Mouse (Mus musculus) stomach, postnatal 0 days (tissue): Measurements from ENCODE around the gene Gm6583. TPM values are rescaled to one million over a fixed set of nuclear protein-coding genes. Genes with fewer than 3 reads are reported as not detected.

Experiments used
- ATAC-seq: fragments of 200-750 bp; cut with Nextera tagmentation; 2 replicates; pipeline ENCODE4 v1.8.0; 2017; ENCODE audit not compliant: low FRiP score, low TSS enrichment
- DNase-seq: peaks from one replicate; pipeline ENCODE4 v3.0.0-alpha.2; 2016; ENCODE audit warnings: low spot score
- H3K27ac ChIP-seq: fragments of 300-500 bp; sonication (generic); replicated peaks from 2 replicates; pipeline ENCODE4 v1.5.1; 2014; ENCODE audit warnings: mild to moderate bottlenecking, control low read depth
- H3K27me3 ChIP-seq: fragments of 300-500 bp; sonication (generic); 2 replicates; pipeline ENCODE4 v1.6.1; 2014; ENCODE audit warnings: low read length; ENCODE audit not compliant: control insufficient read depth, insufficient read depth
- H3K36me3 ChIP-seq: fragments of 300-500 bp; sonication (generic); 2 replicates; pipeline ENCODE4 v1.6.1; 2014; ENCODE audit warnings: low read length, mixed read lengths; ENCODE audit not compliant: control insufficient read depth, insufficient read depth
- H3K4me1 ChIP-seq: fragments of 300-500 bp; sonication (generic); replicated peaks from 2 replicates; pipeline ENCODE4 v1.6.1; 2014; ENCODE audit warnings: antibody characterized with exemption; ENCODE audit not compliant: control insufficient read depth, insufficient read depth
- H3K4me2 ChIP-seq: fragments of 300-500 bp; sonication (generic); replicated peaks from 2 replicates; pipeline ENCODE4 v1.6.1; 2014; ENCODE audit warnings: low read depth, mild to moderate bottlenecking, control low read depth, moderate library complexity
- H3K4me3 ChIP-seq: fragments of 300-500 bp; sonication (generic); 2 replicates; pipeline ENCODE4 v1.5.1; 2014; ENCODE audit warnings: low read depth, low read length, control low read depth
- H3K9ac ChIP-seq: fragments of 300-500 bp; sonication (generic); 2 replicates; pipeline ENCODE4 v1.6.1; 2014; ENCODE audit warnings: mild to moderate bottlenecking, low read length, control low read depth, mixed read lengths
- H3K9me3 ChIP-seq: fragments of 300-500 bp; sonication (generic); 2 replicates; pipeline ENCODE4 v1.6.1; 2016; ENCODE audit warnings: low read length; ENCODE audit not compliant: control insufficient read depth
- CTCF ChIP-seq: IDR thresholded peaks from 2 replicates; pipeline ENCODE4 v1.5.1; 2016; ENCODE audit warnings: antibody characterized with exemption, low read depth, mild to moderate bottlenecking, moderate library complexity
- EP300 ChIP-seq: optimal IDR thresholded peaks from 2 replicates; pipeline ENCODE3; 2016; ENCODE audit warnings: antibody characterized with exemption
- WGBS: fragments of 180-500 bp; shearing (Covaris S2); extraction: QIAGEN DNeasy Blood & Tissue Kit; methylation state at CpG from one replicate; pipeline ENCODE4 v1.1.7; 2014; 5-methylcytosine and 5-hydroxymethylcytosine counted together
- polyA plus RNA-seq: library from polyadenylated mRNA; unstranded; fragments of >200 nt; fragmentation: Nextera tagmentation; extraction: Ambion mirVana; gene quantifications from 2 replicates; pipeline ENCODE4 v1.2.1, GENCODE M21; 2015

Gm6583 gene
- polyA plus RNA-seq, 1 experiment from 2014 or later: 0.08 TPM

DNA sequence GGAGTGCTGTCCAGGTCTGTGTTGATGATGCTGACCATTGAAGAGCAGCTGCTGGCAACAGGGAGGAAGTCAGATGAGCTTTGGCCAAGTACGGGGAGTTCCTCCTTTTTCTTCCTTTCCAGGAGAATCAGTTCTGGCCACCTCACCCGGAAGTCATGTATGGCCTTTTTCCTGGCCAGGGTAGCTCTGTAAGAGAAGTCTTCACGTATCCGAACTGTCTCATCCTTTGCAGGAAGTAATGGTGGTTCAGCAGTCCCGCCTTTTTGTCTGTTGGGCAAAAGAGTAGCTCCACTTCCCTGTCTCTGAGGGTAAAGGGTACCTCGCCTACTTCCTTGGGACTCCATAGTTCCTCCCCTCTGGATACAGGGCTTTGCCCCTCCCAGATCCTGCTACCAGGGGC, 340 bp downstream of the Gm6583 start:
- no peak overlapping the region for H3K4me2 ChIP-seq
- no peak overlapping the region for H3K4me3 ChIP-seq
- H3K36me3 ChIP-seq: peaks cover 7% of the 10 kb centered on the region; the same call in 1 of the 2 replicates
- H3K4me1 ChIP-seq: no peaks in the 10 kb centered on the region
- no peaks in the 10 kb centered on the region for H3K27me3 ChIP-seq
- H3K9me3 ChIP-seq: no peaks in the 10 kb centered on the region
- DNase-seq: no peak
- no peak for ATAC-seq
- WGBS: 87% methylated on average over 6 of the region's 6 CpGs
- no peak for TF ChIP-seq CTCF
- no peak for TF ChIP-seq EP300
- no peak overlapping the region for H3K9ac ChIP-seq
- no peak overlapping the region for H3K27ac ChIP-seq

- 86% methylated on average over 8 of the region's 8 CpGs for WGBS
- TF ChIP-seq CTCF (no peak), EP300 (no peak)
- peaks cover 12% of the 10 kb centered on the region; the same call in 1 of the 2 replicates for H3K36me3 ChIP-seq
Measured at GRCm38 (mm10) chr5:112349169-112349568, 6.7 kb downstream of the Gm6583 start.

DNA sequence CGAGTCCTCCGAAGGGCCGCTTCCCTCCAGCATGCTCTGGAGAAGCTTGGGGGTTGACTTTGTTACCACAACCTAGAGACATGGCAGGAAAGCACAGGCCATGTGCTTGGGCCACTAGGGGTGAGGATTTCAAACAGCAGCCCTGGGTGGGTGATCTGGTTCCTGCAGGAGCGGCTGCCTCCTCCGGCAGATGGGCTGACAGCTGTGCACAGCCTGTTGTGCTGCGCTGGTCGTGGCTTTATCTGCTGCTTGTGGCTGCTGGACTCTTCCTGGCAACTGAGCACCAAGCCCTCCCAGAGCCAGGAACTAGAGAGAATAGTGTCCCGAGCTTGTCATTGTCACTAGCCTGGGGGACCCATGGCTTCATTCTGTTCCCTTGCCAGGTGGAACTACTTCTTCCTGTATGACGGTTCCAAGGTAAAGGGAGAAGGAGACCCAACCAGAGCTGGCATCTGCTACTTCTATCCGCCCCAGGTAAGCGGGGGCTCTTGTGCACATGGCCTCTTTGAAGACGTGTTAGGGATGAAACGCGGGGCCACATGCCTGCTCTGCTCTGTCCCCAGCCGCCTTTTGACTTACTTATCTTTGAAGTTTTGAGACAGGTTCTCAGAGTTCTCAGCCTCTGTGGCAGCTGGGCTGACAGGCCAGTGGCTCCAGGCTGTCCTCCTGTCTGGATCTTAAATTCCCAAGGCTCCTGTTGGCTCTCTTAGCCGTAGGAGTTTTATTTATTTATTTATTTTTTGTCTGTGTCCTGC, 9.4 kb downstream of the Gm6583 start:
- Histone ChIP-seq H3K4me3 (no peak overlapping the region), H3K36me3 (peaks cover 10% of the 10 kb centered on the region; the same call in 1 of the 2 replicates), H3K9ac (no peak overlapping the region), H3K4me2 (no peak overlapping the region), H3K4me1 (no peaks in the 10 kb centered on the region; the same call in 1 of the 2 replicates), H3K27me3 (no peaks in the 10 kb centered on the region), H3K27ac (no peak overlapping the region), H3K9me3 (no peaks in the 10 kb centered on the region)
- 84% methylated on average over 16 of the region's 16 CpGs for WGBS
- no peak for TF ChIP-seq EP300
- no peak for TF ChIP-seq CTCF
- no peak for DNase-seq
- ATAC-seq: no peak

More at GRCm38 (mm10) chr5:112349169-112349568, 6.7 kb downstream of the Gm6583 start:
- Histone ChIP-seq H3K4me2 (no peak overlapping the region), H3K4me1 (no peaks in the 10 kb centered on the region), H3K27me3 (no peaks in the 10 kb centered on the region), H3K27ac (no peak overlapping the region), H3K9me3 (no peaks in the 10 kb centered on the region), H3K4me3 (no peak overlapping the region), H3K9ac (no peak overlapping the region)
- DNase-seq (no peak), ATAC-seq (no peak)

- ATAC-seq (peak; percentile 79), DNase-seq (peak; percentile 68)
- Histone ChIP-seq H3K36me3 (peaks cover 9% of the 10 kb centered on the region; the same call in 1 of the 2 replicates), H3K9me3 (no peaks in the 10 kb centered on the region), H3K9ac (no peak overlapping the region), H3K4me3 (no peak overlapping the region), H3K4me1 (no peaks in the 10 kb centered on the region; the same call in 1 of the 2 replicates), H3K27ac (0 out of 2 replicates have a peak overlapping the region, but pooled peaks have one; percentile 53), H3K27me3 (no peaks in the 10 kb centered on the region), H3K4me2 (no peak overlapping the region)
- 68% methylated on average over 6 of the region's 6 CpGs for WGBS
- TF ChIP-seq EP300: no peak
- TF ChIP-seq CTCF: no peak
Measured at GRCm38 (mm10) chr5:112344092-112344960, 11.5 kb downstream of the Gm6583 start.

- H3K9me3 ChIP-seq: no peaks in the 10 kb centered on the region
- peaks cover 13% of the 10 kb centered on the region; the same call in 1 of the 2 replicates for H3K36me3 ChIP-seq
- peak overlapping the region; percentile 71 for H3K4me2 ChIP-seq
- ATAC-seq (peak; percentile 78), DNase-seq (peak; percentile 69)
- H3K27ac ChIP-seq: peak overlapping the region; percentile 87
- peak overlapping the region; percentile 87 for H3K9ac ChIP-seq
- peak overlapping the region; percentile 95 for H3K4me3 ChIP-seq
- TF ChIP-seq CTCF (no peak), EP300 (no peak)
- WGBS: 0% methylated on average over 24 of the region's 24 CpGs
- no peaks in the 10 kb centered on the region; the same call in 1 of the 2 replicates for H3K4me1 ChIP-seq
- no peaks in the 10 kb centered on the region for H3K27me3 ChIP-seq
Measured at GRCm38 (mm10) chr5:112343205-112343595, 12.6 kb downstream of the Gm6583 start.
